Mouse (Mus musculus) common myeloid progenitor, adult 5-6 weeks (primary cell): ENCODE data around the gene H1foo. TPM values are rescaled to one million over a fixed set of nuclear protein-coding genes. Genes with fewer than 3 reads are reported as not detected.
A peak's percentile ranks its signal among the peaks of the same experiment; 100 is the strongest.

ENCODE experiments used
- ATAC-seq: replicated peaks from 2 replicates; pipeline ENCODE4 v1.8.0; 2016; ENCODE audit warnings: low read depth, mild to moderate bottlenecking, moderate TSS enrichment, inconsistent platforms; ENCODE audit not compliant: poor library complexity, severe bottlenecking
- total RNA-seq: library from RNA; stranded (forward); fragments of 200-1000, 187-1606 nt; gene quantifications from 2 replicates; pipeline ENCODE4 v1.2.3, GENCODE M21; 2017

H1foo gene
- total RNA-seq, 1 experiment from 2014 or later = not detected

DNA sequence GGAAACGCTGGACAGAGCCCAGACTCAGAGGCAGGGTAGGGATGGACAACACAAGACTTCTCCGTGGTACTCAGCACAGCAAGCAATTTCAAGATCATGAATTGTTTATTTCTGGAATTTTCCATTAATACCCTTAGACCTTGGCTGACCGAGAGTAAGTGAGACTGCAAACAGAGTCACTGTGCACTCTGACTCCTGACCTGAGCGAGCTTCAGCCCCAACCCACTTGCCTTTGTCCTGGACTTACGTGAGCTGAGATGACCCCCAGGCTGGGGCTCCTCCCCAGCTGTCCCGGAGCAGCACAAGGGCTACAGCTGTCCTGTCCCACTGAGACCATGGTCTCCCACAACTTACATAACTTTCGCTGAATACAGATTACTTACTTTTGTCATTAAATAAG is 38.2 kb downstream of the H1foo start:
- no peak for ATAC-seq

DNA sequence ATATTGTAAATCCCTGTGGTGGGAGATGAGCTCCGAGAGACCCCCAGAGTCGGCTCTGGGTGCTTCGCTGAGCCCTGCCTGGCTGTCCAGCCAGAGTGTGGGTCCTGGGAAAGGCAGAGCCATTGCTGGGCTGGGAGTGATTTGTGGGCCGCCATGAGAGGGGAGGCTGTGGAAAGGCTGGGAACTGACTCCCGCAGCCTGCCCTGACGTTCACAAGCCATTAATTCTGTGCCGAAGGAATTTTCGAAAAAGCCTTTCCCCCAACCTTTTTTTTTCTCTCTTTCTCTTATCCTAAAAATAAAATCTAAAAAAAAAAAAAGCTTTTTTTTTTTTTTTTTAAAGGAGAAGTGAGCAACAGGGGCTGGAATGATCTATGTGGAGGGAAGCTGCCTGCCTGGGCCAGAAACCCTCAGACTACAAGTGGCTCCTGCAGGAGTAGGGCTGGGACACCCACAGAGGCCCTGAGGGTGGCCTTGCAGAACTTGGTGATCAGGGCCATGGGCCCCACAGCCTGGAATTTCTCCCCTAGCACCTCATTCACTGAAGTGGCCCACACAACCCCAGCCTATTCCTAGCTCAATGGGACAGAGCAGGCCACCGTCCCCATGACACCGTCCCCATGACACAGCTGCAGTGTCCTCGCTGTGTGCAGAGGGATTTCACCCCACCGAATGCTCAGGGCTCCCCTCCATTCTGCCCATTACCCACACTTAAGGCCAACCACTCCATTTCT is 38.7 kb downstream of the H1foo start:
- no peak for ATAC-seq

DNA sequence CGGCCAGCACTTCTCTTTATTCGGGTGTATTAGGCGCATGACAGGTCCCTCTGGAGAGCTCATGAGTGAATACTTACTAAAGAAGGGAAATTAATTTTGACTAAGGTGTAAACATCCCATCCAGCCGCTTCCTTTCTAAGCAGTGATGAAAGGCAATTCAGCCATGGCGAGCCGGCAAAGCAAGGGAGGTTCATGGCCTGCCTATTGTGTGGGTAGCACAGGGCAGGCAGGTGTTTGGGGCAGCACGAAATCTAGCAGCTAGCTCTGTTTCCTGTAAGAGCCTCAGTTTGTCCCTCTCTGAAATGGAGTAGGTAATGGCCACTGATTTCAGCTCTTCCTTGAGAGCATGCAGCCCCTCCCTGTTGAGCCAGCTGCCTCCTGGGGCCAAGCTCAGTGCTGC is 39.8 kb downstream of the H1foo start:
- ATAC-seq = no peak

DNA sequence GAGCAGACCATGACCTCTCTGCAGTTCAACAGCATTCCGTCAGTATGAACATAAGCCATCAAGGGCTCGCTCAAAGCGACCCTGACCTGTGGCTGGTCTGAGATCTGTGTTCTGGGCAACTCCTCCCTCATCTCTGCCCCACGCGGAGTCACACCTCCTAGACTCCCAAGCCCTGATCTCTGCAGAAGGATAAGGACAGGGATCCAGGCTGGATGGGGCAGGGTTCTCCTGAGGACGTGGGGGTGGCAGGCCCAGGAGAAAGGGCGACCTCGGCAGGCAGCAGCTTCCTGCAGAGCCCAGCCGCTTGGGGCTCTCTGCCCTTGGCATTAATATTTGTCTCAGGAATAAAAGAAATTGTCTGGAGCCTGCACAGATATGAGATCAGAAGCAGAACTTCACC is 40.9 kb downstream of the H1foo start:
- no peak for ATAC-seq

DNA sequence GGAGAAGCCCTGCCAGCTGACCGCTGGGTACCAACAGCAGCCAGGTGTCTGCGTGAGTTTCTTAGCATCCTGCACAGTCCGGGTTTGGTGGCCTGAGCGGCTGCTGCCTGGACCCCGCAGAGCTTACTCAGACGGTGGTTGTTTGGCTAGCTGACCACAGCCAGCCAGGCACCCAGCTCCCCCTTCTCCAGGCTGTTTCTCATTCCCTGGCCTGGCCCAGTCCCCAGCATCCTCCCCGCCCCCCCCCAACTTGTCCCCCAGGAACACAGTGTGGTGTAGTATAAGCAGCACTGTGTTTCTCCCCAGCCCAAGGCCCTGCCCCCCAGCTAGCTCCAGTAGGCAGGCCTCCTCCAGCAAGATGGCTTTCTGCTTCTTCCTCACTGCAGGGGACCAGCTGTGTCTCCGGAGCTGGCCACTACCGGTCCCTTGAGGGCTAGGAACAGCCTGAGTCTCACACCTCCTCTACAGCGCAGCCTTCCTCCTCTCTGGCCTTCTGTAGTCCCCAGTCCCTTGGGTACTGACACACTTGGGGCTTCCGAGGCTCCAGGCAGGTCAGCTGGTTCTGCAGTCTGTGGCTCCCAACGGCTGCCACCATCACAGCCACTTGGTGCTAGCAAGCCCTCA is 41.8 kb downstream of the H1foo start:
- no peak for ATAC-seq

DNA sequence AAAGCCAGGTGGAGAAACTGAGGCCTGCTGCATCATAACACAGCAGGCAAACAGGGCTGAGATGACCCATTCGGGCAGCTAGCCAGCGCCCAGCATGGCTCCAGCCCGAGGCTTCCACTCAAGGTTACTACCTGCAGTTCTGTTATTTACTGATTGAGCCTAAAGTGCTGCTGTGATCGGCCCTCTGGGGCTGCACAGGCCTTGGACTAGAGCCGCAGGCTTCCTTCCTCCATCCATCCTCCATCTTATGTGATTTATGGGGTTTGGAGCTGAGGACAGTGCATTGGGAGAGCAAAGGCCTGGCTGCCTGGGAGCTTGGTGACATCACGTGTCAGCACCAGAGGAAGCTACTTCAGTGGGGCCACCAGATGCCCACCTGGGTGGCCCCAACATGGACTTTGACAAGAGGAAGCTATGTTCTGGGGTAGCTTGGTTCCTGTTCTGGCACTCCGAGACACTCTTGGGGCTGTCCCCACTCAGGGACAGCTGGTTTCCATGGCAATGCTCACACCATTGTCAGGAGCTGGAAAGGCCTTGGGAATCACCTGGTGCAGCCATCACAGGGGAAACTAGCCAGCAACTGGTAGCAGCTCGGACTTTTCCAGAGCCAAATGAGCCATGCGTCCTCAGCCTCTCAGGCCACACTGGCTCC is 42.5 kb downstream of the H1foo start:
- ATAC-seq = peak; percentile 59

DNA sequence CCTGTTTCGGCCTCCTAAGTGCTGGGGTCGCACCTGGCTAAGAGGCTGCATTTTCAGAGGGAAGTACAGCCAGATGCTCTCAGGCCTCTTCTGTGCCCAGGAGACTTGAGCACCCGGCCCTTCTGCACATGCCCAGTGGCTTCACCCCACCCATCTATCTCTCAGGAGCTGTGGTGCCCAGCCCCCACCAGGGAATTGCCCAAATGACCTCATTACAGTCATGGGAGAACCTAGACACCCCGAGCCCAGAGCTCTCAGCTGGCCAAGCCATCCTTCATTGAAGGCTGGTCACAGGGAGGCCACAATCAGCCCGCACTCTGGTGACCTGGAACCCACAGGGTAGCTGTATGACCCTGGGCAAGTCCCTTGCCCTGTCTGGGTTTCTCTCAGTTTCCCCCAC is 44.3 kb downstream of the H1foo start:
- no peak for ATAC-seq

DNA sequence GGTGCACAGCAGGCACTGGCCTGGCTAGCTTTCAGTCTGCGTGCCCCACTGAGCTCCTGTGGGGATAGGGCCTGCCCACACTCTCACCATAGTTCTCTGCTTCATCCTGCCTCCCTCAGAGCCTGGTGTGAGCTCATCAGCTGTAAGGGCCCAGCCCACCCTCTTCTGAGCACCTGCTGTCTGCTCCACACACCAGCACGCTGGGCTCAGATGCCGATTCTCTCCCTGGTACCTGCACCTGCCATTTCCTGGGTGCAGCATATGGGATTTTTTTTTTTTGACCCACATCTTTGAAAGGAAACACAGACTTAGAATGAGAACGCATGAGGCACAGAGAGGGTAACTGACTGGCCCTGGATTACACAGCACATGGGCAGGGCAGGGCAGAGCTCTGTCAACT is 44.9 kb downstream of the H1foo start:
- no peak for ATAC-seq

DNA sequence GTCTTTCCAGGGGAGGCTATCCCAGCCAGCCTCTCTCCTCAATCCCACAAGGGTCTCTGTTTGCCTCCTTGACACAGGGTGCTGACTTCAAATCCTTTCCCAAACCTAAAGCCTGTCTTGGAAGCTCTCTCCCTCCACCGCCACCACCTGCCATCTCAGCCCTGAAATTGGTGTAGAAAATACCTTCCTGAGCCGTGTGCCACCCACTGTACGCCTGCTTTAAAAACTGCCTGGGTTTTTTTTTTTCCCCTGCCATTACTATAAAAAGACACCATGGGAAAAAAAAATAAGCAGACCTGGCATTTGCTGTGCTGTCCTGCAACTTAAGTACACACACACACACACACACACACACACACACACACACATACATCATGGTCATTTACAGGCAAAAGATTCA is 45.3 kb downstream of the H1foo start:
- no peak for ATAC-seq

DNA sequence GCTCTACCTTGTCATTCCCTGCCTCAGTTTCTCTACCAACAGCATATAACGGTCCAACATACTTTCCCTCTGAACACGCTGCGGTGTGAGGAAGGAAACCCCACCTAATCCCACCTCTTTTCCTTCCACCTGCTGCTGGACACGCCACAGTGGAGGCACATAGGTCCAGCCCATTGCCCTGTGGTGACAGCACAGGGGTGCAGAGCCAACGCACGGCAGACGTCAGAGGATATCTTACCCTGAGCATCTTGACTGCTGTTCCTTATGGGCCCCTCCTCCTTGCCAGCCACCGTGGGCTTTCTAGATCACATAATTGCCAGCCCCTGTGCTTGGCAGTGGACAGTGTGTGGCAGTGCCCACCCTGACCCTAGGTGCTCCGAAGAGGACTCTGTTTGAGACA is 45.7 kb downstream of the H1foo start:
- ATAC-seq = no peak

DNA sequence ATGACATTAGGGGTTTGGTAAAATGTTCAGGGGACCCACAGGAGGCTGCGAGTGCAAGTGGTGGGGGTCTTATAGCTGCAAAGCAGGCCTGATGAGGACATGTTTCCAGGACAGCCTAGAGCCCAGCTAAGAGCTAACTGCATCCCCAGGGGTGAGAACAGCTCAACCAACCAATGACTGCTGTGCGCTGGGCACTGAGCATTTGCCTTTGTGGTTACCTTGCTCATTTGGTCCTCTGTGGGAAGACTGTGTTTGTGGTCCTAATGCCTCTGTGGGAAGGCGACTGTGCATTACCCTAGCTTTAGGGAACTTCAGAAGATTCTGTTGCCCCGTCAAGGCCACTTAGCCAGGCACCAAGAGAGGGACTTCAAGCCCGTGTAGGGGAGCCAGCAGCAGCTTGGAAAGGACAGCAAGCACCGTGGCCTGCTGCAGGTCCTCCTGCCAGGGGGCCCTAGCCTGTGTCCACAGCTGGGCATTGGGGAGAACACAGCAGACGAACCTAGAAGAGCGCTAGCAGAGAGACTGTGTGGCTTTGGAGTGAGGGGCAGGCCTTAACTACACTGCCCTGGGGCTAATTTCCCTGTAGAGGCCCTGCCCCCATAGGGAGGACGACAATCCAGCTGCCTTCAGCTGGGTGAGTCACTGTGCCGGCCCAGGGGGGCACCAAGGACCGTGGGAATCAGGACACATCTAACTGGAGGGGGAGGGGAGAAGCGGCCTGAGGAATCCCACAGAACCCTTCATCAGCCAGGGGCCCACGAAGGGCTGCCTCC is 46.6 kb downstream of the H1foo start:
- ATAC-seq = no peak

DNA sequence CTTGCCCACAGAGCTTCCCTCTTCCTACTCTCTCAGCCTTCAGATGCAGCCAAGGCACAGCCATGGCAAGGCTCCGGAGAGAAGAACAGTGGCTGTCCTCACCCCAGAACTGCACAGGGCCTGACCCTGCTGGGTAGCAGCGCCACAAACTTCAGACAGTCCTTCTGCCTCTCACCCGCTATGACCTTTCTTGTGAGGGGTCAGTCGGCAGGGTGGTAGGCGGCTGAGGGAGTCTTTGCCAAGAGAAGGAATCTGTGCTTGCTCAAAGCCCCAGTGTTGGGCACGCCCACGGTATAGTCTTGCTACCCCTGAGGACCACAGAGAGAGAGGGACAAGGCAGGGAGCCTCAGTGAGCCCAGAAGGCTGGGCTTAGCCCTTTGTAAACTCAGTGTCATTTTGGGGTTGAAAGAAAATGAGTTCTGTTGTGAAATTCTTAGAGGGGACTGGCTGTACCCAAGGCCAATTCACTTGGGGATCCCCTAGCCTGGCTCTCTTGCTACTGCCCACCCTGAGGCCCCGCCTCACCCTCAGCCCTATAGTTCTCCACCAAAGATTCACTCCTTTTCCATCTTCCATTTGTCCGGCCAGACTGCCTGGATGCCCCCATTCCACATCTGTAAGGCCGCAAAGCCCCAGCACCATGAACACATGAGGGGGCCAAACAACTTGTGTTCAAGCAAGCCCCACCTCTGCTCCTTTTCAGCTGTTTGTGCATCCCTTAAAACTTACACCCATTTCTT is 47.3 kb downstream of the H1foo start:
- no peak for ATAC-seq

DNA sequence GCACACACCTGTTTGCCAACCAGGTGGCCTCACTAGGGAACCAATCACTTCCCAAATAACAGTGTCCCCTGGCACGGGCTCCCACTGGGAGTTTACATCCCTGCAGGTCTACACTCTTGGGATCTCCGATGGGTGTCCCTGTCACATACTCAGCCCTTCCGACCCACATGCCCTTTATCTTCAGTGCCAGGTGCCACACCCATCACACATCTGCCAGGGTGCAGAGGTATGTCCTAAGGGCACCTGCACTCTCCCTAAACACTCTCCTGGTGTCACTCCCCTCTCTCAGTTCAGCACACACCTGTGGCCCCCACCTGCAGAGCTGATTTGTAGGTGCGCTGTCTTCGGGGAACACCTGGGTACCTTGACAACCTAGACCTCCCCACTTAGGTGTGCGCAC is 48.2 kb downstream of the H1foo start:
- ATAC-seq = no peak

DNA sequence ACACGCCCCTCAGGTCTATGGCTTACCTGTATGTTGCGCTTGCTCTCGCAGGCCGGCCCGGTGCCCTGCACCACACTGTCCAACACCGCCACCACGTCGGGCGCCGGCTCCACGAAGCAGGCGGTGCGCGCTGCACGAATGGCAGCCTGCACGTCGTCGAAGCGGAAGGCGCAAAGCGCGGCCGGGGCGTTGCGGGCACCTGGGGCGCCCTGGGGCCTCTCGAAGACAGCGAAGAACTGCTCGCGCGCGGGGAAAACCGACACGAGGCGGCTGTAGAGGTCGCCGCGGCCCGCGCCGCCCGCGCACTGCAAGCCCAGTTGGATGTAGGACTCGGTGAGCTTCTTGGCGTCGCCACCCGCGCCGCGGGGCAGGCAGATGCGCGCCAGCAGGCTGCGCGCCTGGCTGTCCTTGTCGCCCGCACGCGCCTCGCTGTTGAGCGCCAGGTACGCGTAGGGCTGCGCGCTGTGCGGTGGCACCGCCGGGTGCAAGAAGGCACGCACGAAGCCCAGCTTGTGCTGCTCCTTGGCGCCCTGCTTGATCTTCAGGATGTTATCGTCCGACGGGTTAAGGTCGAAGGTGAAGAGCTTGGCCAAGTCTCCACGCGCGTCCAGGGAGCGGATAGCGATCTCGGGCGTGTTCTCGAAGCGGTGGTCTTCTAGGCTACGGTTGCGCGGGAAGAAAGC is 48.9 kb downstream of the H1foo start:
- ATAC-seq = no peak

DNA sequence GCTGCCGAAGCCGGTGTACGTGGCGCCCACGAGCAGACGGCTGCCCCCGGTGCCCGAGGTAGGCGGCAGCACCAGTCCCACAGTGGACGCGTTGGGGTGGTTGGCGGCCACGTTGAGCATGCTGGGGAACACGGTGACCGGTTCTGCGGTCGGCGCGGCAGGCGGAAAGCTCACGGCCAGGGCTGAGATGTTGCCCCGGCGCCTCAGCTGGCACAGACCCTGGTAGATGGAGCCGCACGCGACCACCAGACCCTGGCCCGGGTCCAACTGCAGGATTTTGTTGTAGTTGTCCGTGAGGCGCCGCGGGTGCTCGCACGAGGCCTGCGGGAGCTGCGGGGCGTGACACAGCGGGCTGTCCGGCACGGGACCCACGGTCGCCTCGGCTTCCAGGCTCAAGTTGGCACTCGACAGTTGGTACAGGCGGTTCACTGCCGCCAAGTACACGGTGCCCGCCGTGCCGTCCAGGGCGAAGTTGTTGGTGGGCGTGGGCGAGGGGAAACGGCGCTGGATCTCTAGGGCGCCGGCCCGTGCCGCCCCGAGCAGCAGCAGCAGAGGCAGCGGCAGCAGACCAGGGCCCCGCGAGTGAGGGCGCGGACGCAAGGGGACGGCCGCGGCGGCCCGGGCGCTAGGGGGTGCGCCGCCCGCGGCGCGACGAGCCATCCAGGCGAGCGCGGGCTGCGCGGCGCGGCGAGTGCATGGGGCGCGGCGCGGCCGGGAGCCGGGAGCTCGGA is 49.6 kb downstream of the H1foo start:
- no peak for ATAC-seq

DNA sequence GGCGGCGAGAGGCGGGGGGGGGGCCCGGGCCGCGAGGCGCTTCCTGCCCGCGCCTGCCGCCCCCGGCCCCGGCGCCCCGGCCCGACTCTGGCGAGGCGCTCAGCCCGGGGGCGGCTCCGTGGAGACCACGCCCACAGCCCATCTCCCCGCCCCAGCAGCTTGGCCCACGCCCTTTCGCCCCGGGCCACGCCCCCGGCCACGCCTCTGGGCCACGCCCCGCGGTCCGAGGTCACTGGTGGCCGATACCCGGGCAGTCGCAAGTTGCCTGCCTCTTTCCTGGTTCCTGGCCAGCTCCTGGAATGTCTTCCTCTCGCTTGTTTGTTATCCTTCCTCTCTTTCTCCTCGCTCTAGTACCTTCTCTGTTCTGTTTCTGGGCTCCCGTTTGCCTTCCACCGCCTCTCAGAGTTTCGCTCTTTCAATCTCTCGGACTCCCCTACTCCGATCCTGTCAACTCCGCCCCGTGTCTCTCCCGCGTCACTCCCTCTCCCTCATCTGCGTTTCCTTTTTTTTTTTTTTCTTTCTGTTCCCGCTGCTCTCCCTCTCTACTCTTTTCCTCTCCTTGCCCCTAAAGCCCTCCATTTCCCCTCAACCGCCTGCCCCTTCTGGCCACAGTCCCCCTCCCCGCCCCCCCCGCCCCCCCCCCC is 50.3 kb downstream of the H1foo start, which contains the start of gene Plxnd1:
Gene Plxnd1 (minus strand): TSS at position 129 of the 644 bp plus-strand sequence.
- peak; percentile 62 for ATAC-seq

DNA sequence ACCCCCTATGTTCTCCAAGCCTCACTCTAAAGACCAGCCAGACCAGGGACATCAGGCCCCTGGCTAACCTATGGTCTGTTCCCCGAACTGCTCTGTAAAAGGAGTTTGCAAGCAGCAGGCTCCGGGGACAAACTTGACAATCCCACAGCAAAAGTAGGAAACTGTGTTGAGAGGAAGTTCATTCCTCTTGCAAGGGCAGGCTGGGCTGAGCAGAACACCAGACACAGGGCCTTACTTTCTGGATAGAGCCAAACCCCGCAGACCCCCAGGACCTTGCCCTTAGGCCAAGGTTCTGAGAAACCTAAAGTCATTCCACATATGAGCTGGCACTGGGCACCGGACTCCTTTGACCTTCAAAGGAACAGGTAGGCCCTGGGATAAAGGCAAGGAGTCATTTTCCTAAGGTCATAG is 50.8 kb downstream of the H1foo start:
- no peak for ATAC-seq

DNA sequence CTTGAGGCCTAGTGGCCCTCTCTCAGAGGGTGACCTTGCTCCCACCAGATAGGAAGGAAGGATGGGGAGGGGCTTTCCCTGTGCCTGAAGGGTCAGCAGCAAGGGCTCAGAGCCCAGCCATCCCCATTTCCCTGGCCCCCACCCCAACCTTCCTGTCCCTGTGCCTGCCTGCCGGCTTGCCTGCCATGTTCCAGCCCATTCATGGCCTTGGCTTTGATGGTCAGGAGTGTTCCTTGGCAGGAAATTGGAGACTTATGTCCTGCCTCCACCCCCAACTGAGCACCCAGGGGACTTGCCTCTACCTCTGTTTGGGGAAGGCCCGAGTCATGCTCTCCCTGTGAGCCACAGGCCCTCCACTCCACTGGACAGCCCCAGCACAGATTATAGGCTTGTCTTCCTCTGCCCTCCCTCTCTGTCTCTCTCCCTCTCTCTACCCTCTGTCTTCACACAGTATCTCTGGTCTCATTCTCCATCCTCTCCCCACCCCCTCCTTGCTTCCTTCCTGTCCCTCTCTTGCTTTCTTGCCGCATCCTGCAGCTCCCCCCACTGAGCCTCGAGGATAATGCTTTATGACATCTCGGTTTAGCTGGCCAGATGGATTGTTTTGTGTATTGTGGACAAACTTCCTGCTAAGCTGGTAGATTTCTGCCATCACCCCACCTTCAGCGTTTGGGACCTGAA is 51.6 kb downstream of the H1foo start:
- ATAC-seq = peak; percentile 37
